Mouse (Mus musculus) E14TG2a.4 (cell line): Measurements from ENCODE around the gene Itga6.

ENCODE experiments used
- H3K27me3 ChIP-seq: 2 replicates; pipeline ENCODE4 v1.6.1; 2014; ENCODE audit warnings: low read length, control low read depth; ENCODE audit not compliant: insufficient read depth
- H3K36me3 ChIP-seq: 2 replicates; pipeline ENCODE4 v1.6.1; 2014; ENCODE audit warnings: low read length, control low read depth; ENCODE audit not compliant: insufficient read depth
- H3K4me1 ChIP-seq: replicated peaks from 2 replicates; pipeline ENCODE4 v1.6.1; 2014; ENCODE audit warnings: low read depth, low read length, control low read depth
- H3K4me3 ChIP-seq: replicated peaks from 2 replicates; pipeline ENCODE4 v1.5.1; 2014; ENCODE audit warnings: mild to moderate bottlenecking, low read length
- H3K9me3 ChIP-seq: 2 replicates; pipeline ENCODE4 v1.6.1; 2014; ENCODE audit warnings: low read length, control low read depth
- CTCF ChIP-seq: conservative IDR thresholded peaks from 2 replicates; pipeline ENCODE4 v1.5.1; 2014; ENCODE audit warnings: low read length
- NANOG ChIP-seq: IDR thresholded peaks from 2 replicates; pipeline ENCODE4 v1.6.1; 2014; ENCODE audit warnings: borderline replicate concordance, low read length, mixed read lengths
- POU5F1 ChIP-seq: IDR thresholded peaks from 2 replicates; pipeline ENCODE4 v1.6.1; 2014; ENCODE audit warnings: low read length, borderline replicate concordance

The Itga6 gene

GRCm38 (mm10) chr2:71791203-71791602 lies 45.8 kb downstream of the Itga6 start:
- Histone ChIP-seq H3K4me3 (no peak overlapping the region), H3K9me3 (no peaks in the 10 kb centered on the region), H3K27me3 (no peaks in the 10 kb centered on the region), H3K36me3 (peaks cover 32% of the 10 kb centered on the region), H3K4me1 (peaks cover 85% of the 10 kb centered on the region)
- no peak for TF ChIP-seq NANOG
- TF ChIP-seq CTCF = no peak
- no peak for TF ChIP-seq POU5F1

DNA sequence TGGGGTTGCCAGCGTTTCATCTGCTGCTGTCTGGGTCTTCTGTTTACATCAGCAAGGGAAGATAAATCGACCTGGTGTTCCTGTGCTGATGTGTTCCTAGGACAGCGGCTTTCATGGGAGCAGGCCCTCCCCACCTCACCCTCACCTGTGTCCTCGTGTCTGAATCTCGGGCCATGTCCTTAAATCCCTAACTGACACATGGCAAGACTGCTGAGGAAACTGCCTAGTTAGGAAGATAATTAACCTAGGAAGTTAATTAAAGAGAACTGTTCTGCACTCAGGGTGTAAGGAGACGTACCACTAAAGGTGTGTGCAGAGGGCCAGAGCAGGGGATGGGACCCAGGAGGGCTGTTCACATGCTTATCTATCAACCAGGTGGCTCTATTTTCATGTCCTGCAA lies 48.7 kb downstream of the Itga6 start:
- H3K9me3 ChIP-seq = no peaks in the 10 kb centered on the region
- TF ChIP-seq NANOG (no peak), POU5F1 (no peak)
- H3K4me3 ChIP-seq = peak overlapping the region; percentile 35
- H3K4me1 ChIP-seq = peaks cover 99% of the 10 kb centered on the region
- peaks cover 40% of the 10 kb centered on the region for H3K36me3 ChIP-seq
- no peaks in the 10 kb centered on the region for H3K27me3 ChIP-seq

- TF ChIP-seq CTCF = no peak
- no peak for TF ChIP-seq POU5F1
- no peak; the same call in 1 of the 2 replicates for TF ChIP-seq NANOG
Measured at GRCm38 (mm10) chr2:71796787-71797186, 51.4 kb downstream of the Itga6 start.

GRCm38 (mm10) chr2:71800798-71801197 lies 55.4 kb downstream of the Itga6 start:
- H3K9me3 ChIP-seq = no peaks in the 10 kb centered on the region
- peak overlapping the region; percentile 62 for H3K4me3 ChIP-seq
- TF ChIP-seq NANOG (no peak), CTCF (no peak), POU5F1 (no peak)
- H3K27me3 ChIP-seq = no peaks in the 10 kb centered on the region
- peaks cover 98% of the 10 kb centered on the region for H3K4me1 ChIP-seq
- peaks cover 8% of the 10 kb centered on the region for H3K36me3 ChIP-seq

More at GRCm38 (mm10) chr2:71796787-71797186, 51.4 kb downstream of the Itga6 start:
- peaks cover 21% of the 10 kb centered on the region for H3K36me3 ChIP-seq
- H3K9me3 ChIP-seq = no peaks in the 10 kb centered on the region
- H3K4me3 ChIP-seq = peak overlapping the region; percentile 24; the same call in 1 of the 2 replicates
- peaks cover 99% of the 10 kb centered on the region for H3K4me1 ChIP-seq
- H3K27me3 ChIP-seq = no peaks in the 10 kb centered on the region

DNA sequence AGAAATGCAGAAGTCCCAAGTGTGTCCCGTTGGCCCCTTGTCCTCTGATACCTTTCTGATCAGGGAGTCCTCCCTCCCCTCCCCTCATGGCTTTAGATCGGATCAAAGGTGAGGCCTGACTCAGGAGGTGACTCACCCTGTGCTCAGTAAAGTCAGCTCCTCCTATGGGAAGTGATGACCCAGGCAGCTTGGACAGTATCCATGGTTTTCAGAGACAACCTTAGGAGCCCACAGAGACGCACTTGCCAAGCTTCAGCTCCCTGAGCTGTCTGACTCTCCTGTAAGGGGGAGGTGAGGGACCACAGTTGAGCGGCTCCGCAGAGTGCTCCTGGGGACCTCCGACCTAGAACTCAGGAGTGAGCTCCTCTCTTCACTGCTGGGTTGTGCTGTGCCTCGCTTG lies 56.3 kb downstream of the Itga6 start:
- peaks cover 8% of the 10 kb centered on the region for H3K36me3 ChIP-seq
- no peaks in the 10 kb centered on the region for H3K9me3 ChIP-seq
- TF ChIP-seq NANOG = no peak
- no peak for TF ChIP-seq POU5F1
- TF ChIP-seq CTCF = no peak
- peak overlapping the region; percentile 62 for H3K4me3 ChIP-seq
- H3K27me3 ChIP-seq = no peaks in the 10 kb centered on the region
- H3K4me1 ChIP-seq = peaks cover 98% of the 10 kb centered on the region

DNA sequence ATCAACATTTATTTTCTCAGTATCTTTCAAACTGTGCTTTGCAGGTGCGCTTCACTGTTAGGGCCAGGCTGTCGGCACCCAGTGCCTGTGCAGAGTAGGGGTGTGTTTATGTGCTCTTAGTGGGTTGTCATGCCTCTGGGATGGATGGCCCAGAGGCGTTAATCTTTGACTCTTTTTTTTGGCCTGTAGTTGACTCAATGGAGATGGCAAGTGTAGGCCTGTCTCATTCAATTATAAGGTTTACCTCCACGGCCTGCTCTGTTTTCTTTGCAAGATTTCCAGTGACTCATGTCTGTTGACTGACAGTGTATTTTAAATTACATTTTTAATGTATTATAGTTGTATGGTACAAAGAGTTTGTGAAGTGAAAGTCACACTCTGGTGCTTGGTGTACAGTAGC lies 56.7 kb downstream of the Itga6 start:
- TF ChIP-seq NANOG (no peak), POU5F1 (no peak), CTCF (no peak)
- Histone ChIP-seq H3K36me3 (peaks cover 8% of the 10 kb centered on the region), H3K27me3 (no peaks in the 10 kb centered on the region), H3K4me3 (peak overlapping the region; percentile 62), H3K9me3 (no peaks in the 10 kb centered on the region), H3K4me1 (peaks cover 98% of the 10 kb centered on the region)

DNA sequence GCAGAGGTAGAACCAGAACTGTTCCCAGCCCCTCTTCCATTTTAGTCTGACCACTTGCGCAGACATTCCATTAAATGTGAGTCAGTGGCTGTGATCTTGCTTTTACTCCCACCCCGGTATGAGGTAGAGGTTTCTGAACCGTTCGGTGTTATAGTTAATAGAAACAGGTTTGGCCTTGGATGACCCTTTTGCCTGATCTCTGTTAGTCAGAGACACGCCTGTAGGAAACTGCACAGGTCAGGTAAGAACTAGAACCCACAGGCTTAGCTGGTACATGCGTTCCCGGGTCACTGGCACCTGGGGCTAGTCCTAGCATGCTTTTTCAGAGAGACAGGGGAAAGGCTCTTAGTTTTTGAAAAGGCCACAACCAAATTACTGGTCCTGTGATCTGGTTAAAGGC lies 59.7 kb downstream of the Itga6 start:
- TF ChIP-seq NANOG (no peak), POU5F1 (no peak), CTCF (no peak)
- Histone ChIP-seq H3K4me3 (peak overlapping the region; percentile 60), H3K4me1 (peaks cover 99% of the 10 kb centered on the region), H3K27me3 (no peaks in the 10 kb centered on the region), H3K36me3 (peaks cover 20% of the 10 kb centered on the region), H3K9me3 (no peaks in the 10 kb centered on the region)

DNA sequence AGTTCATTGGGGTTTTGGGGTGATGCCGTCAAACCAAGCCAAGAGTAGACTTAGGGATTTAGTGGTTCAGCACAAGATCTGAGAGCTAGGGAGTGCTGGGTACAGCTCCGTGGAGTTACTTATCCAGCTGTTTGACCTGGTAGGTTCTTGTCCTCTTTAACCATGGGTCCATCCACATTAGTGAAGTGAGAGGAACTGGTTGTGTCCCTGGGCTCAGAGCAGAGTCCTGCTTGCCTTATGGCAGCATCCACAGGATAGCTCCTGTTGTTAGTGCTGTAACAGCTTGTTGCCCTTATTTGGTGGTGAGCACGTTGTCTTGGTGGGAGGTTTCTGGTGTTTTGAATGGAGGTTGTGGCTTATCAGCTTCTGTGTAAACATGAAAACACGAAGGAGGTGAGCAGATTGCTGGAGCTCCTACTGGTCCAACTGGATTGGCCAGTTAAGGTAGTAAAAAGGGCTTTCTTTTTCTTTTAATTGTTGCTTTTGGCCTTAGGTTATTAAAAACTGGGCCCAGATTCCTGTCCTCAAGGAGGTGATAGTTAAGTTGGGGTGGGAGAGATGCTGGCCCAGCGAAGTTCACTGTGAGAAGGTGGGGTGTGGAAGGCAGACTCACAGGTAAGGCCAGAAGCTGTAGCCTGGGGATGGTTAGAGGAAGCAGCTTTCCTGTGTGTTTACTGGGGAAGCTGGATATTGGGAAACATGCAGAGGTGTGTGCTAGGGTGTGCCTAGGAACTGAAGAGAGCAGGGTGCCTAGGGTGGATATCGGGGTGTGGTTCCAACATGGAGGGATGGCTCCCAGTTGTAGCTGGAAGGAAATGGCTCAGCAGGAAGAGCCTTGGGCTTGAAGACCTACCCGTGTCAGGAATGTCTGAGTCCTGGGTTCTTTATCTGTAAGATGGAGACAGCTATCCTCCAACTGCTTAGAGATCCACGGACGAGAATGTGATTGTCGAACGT lies 60.5 kb downstream of the Itga6 start:
- H3K4me1 ChIP-seq = peaks cover 94% of the 10 kb centered on the region
- TF ChIP-seq POU5F1 (no peak), CTCF (no peak)
- peaks cover 23% of the 10 kb centered on the region for H3K36me3 ChIP-seq
- no peaks in the 10 kb centered on the region for H3K9me3 ChIP-seq
- peak overlapping the region; percentile 60 for H3K4me3 ChIP-seq
- no peaks in the 10 kb centered on the region for H3K27me3 ChIP-seq

- no peaks in the 10 kb centered on the region for H3K27me3 ChIP-seq
Measured at GRCm38 (mm10) chr2:71809289-71809860, 64.0 kb downstream of the Itga6 start.

More at GRCm38 (mm10) chr2:71809289-71809860, 64.0 kb downstream of the Itga6 start:
- H3K4me3 ChIP-seq = no peak overlapping the region
- H3K9me3 ChIP-seq = no peaks in the 10 kb centered on the region
- TF ChIP-seq NANOG (no peak), CTCF (no peak), POU5F1 (no peak)
- peaks cover 94% of the 10 kb centered on the region for H3K4me1 ChIP-seq
- peaks cover 23% of the 10 kb centered on the region for H3K36me3 ChIP-seq
